10 mouse cellular contexts compared by ENCODE assay signal in the genomic region with DNA sequence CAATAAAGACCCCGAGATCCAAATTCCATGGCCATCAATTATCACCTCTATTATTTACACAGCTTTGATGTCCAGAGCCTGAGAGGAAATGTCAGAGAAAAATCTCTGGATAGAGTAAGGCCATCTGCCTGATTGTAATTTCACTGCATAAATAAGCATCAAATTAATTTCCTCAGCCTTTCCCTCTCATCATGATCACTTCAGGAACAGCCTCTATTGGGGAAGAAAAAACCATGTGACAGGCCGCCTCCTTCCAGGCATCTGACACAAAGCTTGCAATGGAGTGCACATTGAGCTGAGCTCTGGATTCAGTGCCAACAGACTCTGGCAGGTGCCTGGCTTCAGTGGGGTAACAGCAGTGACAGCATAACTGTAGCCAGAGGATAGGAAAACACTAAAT.
DNase-seq lines count a peak whose midpoint lies in the region; ATAC-seq and TF ChIP-seq lines count a peak whose summit lies in the region.
"Had no signal": no experiment of that assay in that cellular context is flagged by ENCODE, and none has a peak within 500 bp of the region (broad histone marks: within the 10 kb centered on the region; RNA-seq: fewer than 3 reads in every experiment).

No protein-coding gene starts in this region.

- no peak overlapping the region for H3K4me2 ChIP-seq in hindbrain, embryonic 13.5 days
- no peak overlapping the region for H3K4me2 ChIP-seq in midbrain, embryonic 14.5 days (ENCODE audit: low read length)
- no peak overlapping the region for H3K4me2 ChIP-seq in liver, postnatal 0 days (ENCODE audit: low read depth, low read length)

- no peak overlapping the region for H3K9ac ChIP-seq in hindbrain, embryonic 13.5 days
- no peak overlapping the region for H3K9ac ChIP-seq in midbrain, embryonic 14.5 days (replicated peaks; ENCODE audit: low read length)
- H3K9ac ChIP-seq in liver, postnatal 0 days (replicated peaks), result no peak overlapping the region

- H3K36me3 ChIP-seq in hindbrain, embryonic 13.5 days, result peaks cover 40% of the 10 kb centered on the region
- H3K36me3 ChIP-seq in midbrain, embryonic 14.5 days (ENCODE audit: control insufficient read depth, insufficient read depth, low read length), result peaks cover 30% of the 10 kb centered on the region
- H3K36me3 ChIP-seq in liver, postnatal 0 days (replicated peaks; ENCODE audit: insufficient read depth, low read length), result peaks cover 28% of the 10 kb centered on the region
- H3K36me3 ChIP-seq in limb, embryonic 10.5 days, result peaks cover 66% of the 10 kb centered on the region

- no peak for TF ChIP-seq EP300 in liver, postnatal 0 days (IDR thresholded peaks at IDR 0.05; ENCODE audit: low read depth)

- no peak for TF ChIP-seq CTCF in gastrocnemius, adult 2 months (IDR thresholded peaks at IDR 0.05)
- TF ChIP-seq CTCF in liver, postnatal 0 days (IDR thresholded peaks at IDR 0.05; ENCODE audit: low read depth), result no peak

- peak; percentile 89 for ATAC-seq in hindbrain, embryonic 13.5 days (ENCODE audit: low FRiP score)
- peak; percentile 80 for ATAC-seq in midbrain, embryonic 14.5 days (ENCODE audit: low FRiP score, low TSS enrichment)
- ATAC-seq in liver, postnatal 0 days, result no peak

- no peak overlapping the region for H3K4me3 ChIP-seq in gastrocnemius, adult 2 months
- H3K4me3 ChIP-seq in hindbrain, embryonic 13.5 days, result no peak overlapping the region
- H3K4me3 ChIP-seq in midbrain, embryonic 14.5 days (replicated peaks; ENCODE audit: low read depth, low read length), result no peak overlapping the region
- no peak overlapping the region for H3K4me3 ChIP-seq in liver, postnatal 0 days (ENCODE audit: low read depth, low read length)
- H3K4me3 ChIP-seq in limb, embryonic 10.5 days, result no peak overlapping the region
- H3K4me3 ChIP-seq: heart, adult 2 months had no signal

- no peak overlapping the region for H3K27ac ChIP-seq in gastrocnemius, adult 2 months
- H3K27ac ChIP-seq in hindbrain, embryonic 13.5 days, result peak overlapping the region; percentile 69
- H3K27ac ChIP-seq in midbrain, embryonic 14.5 days (replicated peaks; ENCODE audit: low read depth, low read length), result peak overlapping the region; percentile 69
- no peak overlapping the region for H3K27ac ChIP-seq in liver, postnatal 0 days (ENCODE audit: low read depth)
- H3K27ac ChIP-seq in limb, embryonic 10.5 days, result no peak overlapping the region
- H3K27ac ChIP-seq: heart, adult 2 months had no signal

- intact Hi-C loops in gastrocnemius, adult 2 months (cut with DNase I), result no loop called here
- intact Hi-C loops in gastrocnemius, postnatal 36 days (cut with DNase I), result no loop called here

- peak; percentile 55 for DNase-seq in gastrocnemius, adult 2 months
- no peak for DNase-seq in gastrocnemius, postnatal 36 days
- DNase-seq in cerebellum, adult 11-12 months, result peak; percentile 92
- peak; percentile 73 for DNase-seq in midbrain, embryonic 14.5 days
- no peak for DNase-seq in liver, postnatal 0 days
- DNase-seq in limb, embryonic 10.5 days (ENCODE audit: low spot score), result no peak
- DNase-seq in spleen, postnatal 10 days (ENCODE audit: low spot score in 2 of 2), result no peak
- DNase-seq: B cell, adult 2 months had no signal

- no peaks in the 10 kb centered on the region for H3K27me3 ChIP-seq in hindbrain, embryonic 13.5 days
- H3K27me3 ChIP-seq in midbrain, embryonic 14.5 days (ENCODE audit: control insufficient read depth, insufficient read depth, low read length), result no peaks in the 10 kb centered on the region
- no peaks in the 10 kb centered on the region for H3K27me3 ChIP-seq in liver, postnatal 0 days (ENCODE audit: insufficient read depth, low read length)
- no peaks in the 10 kb centered on the region for H3K27me3 ChIP-seq in limb, embryonic 10.5 days (ENCODE audit: low read depth, poor library complexity, severe bottlenecking)

- H3K4me1 ChIP-seq in hindbrain, embryonic 13.5 days (replicated peaks), result peaks cover 7% of the 10 kb centered on the region
- H3K4me1 ChIP-seq in midbrain, embryonic 14.5 days (ENCODE audit: control insufficient read depth, insufficient read depth, low read length), result no peaks in the 10 kb centered on the region
- H3K4me1 ChIP-seq in liver, postnatal 0 days (ENCODE audit: insufficient read depth), result no peaks in the 10 kb centered on the region; the same call in 1 of the 2 replicates
- no peaks in the 10 kb centered on the region for H3K4me1 ChIP-seq in limb, embryonic 10.5 days

- no peaks in the 10 kb centered on the region for H3K9me3 ChIP-seq in hindbrain, embryonic 13.5 days
- H3K9me3 ChIP-seq in midbrain, embryonic 14.5 days (ENCODE audit: control insufficient read depth, low read length), result no peaks in the 10 kb centered on the region
- H3K9me3 ChIP-seq in liver, postnatal 0 days (ENCODE audit: low read length), result no peaks in the 10 kb centered on the region
- H3K9me3 ChIP-seq in limb, embryonic 10.5 days (replicated peaks), result no peaks in the 10 kb centered on the region

- 38% methylated on average over 2 of the region's 2 CpGs for WGBS in hindbrain, embryonic 13.5 days
- WGBS in midbrain, embryonic 14.5 days, result 35% methylated on average over 2 of the region's 2 CpGs
- WGBS in liver, postnatal 0 days (ENCODE audit: insufficient replicate concordance), result 72% methylated on average over 2 of the region's 2 CpGs
- 80% methylated on average over 2 of the region's 2 CpGs for WGBS in limb, embryonic 10.5 days

Comparison
In these comparisons a context has a peak if more than half of its experiments do, and no peak if none do; other contexts are left out.
1. DNase-seq: peak in gastrocnemius, adult 2 months (single experiment), cerebellum, adult 11-12 months (single experiment) and midbrain, embryonic 14.5 days (single experiment); none in gastrocnemius, postnatal 36 days (0 of 2), liver, postnatal 0 days (single experiment), limb, embryonic 10.5 days (single experiment) and spleen, postnatal 10 days (0 of 2).
2. H3K27ac ChIP-seq: peak in hindbrain, embryonic 13.5 days (single experiment) and midbrain, embryonic 14.5 days (single experiment); none in gastrocnemius, adult 2 months (single experiment), liver, postnatal 0 days (single experiment) and limb, embryonic 10.5 days (single experiment).